Mouse (Mus musculus): Measurements from ENCODE around the gene Vamp1.

DNA sequence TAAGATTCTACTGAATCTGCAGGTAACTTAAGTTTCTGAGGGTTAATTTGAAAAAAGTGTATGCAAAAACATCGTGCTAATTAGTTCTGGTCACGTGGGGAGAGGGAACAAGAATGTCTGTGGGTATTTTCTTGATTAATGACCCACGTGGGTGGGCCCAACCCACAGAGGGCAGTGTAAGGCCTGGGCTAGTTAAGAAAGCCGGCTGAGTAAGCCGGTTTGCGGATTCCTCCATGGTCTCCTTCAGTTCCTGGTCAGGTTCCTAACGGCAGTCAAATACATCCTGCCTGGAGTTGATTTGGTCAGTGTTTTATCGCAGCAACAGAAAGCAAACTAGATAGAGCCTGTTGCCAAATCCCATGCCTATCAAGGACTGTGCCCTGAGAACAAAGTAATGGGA lies 68.9 kb downstream of the Vamp1 start:
- TF ChIP-seq POLR2A (IDR thresholded peaks at IDR 0.05; ENCODE audit: borderline replicate concordance, control insufficient read depth, low read depth, low read length), result no peak
- no peak for TF ChIP-seq CTCF (IDR thresholded peaks at IDR 0.05; ENCODE audit: control insufficient read depth, insufficient read depth, low read length)
